Mouse (Mus musculus) spleen, embryonic (tissue): ENCODE results near the gene Filip1l.

Source experiments
- CTCF ChIA-PET: fragments of 350-600 bp; sonication (Branson Sonifier 250); formaldehyde crosslinking; loops from one replicate; lab custom pipeline; 2022; lab: Charles Lee

Filip1l gene

GRCm38 (mm10) chr16:57515636-57516035, 162.7 kb downstream of the Filip1l start:
- CTCF ChIA-PET = no interaction called here

DNA sequence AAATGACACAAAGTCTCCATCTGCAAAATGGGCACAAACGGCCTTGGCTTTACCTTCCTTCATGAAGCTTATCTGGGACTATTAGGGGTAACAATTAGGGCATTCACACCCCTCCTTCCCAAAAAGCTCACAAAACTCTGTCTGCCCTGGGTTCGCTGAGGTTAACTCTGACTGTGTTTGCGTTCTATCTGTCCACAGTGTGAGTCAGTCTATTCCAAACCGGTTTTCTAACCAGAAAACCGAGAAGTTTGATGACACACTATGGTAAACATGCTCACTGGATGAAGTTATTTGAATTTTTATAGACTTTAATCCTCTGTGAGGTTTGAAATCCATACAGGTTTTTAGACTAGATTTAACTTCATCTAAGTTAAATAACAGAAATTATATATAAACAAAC, 172.2 kb downstream of the Filip1l start:
- CTCF ChIA-PET = no interaction called here

DNA sequence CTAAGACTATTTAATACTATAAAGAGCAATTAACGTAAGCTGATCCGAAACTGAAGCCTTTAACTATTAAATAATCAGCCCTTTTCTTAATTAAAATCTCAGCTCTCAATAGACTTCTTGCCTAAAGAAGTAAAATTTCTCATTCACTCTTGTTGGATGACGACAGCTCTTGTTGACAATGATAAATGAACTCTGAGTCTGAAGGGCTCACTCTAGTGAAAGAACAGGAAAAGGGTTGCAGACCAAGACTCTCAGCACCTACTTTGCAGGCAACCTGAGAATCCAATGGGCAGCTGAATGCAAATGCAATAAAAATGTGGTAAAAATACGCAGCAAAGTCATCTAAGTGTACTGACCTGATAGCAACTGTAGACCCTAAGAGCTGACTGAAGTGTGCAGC, 172.6 kb downstream of the Filip1l start:
- CTCF ChIA-PET = no interaction called here

GRCm38 (mm10) chr16:57526893-57527292, 174.0 kb downstream of the Filip1l start:
- CTCF ChIA-PET = no interaction called here

GRCm38 (mm10) chr16:57528457-57528856, 175.6 kb downstream of the Filip1l start:
- CTCF ChIA-PET = no interaction called here

- CTCF ChIA-PET = no interaction called here
These were observed 177.7 kb downstream of the Filip1l start for GRCm38 (mm10) chr16:57530547-57530946.

DNA sequence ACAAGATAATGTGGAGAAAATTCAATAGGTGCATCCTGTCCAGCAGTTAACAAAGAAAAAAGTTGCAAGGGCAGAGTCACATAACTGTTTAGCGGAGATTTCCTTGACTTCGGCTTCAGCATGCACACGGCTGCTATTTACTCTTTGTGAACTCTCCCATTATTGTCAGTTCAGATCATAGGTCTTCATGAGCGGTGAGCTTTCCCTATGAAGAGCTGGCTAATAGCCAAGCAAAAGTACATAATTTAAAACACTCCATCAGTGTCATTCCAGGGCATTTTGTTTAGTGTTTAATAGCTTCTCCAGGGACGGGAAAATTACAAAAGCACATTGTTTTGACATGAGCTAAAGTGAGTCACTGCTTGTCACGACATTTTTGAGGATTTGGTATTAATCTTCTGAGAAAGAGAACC, 179.2 kb downstream of the Filip1l start:
- CTCF ChIA-PET = no interaction called here

- CTCF ChIA-PET = no interaction called here
These were observed 181.5 kb downstream of the Filip1l start for GRCm38 (mm10) chr16:57534365-57534764.

- CTCF ChIA-PET = no interaction called here
These were observed 181.9 kb downstream of the Filip1l start for GRCm38 (mm10) chr16:57534811-57535210.

- CTCF ChIA-PET = no interaction called here
These were observed 183.6 kb downstream of the Filip1l start for GRCm38 (mm10) chr16:57536511-57536910.

DNA sequence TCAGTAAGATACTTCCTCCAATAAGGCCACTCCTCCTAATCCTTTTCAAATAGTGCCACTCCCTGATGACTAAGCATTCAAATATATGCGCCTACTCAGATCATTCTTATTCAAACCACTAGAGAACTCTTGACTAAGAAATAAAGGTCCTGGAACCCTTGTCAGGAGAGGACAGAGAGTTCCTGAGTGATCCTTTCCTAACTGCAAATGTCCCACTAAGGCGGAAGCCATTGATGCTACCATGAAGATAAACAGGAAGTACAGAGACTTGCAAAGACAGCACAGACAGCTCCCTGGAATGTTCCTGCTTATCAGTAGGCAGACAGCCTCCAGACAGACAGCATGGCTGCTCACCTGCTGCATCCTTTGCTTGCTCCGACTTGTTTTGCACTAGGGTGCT, 190.3 kb downstream of the Filip1l start:
- CTCF ChIA-PET = interaction anchor here (0.6 kb wide), 1 partner anchor 140 kb away, joined by 3 read pairs; no protein-coding TSS in a partner anchor

DNA sequence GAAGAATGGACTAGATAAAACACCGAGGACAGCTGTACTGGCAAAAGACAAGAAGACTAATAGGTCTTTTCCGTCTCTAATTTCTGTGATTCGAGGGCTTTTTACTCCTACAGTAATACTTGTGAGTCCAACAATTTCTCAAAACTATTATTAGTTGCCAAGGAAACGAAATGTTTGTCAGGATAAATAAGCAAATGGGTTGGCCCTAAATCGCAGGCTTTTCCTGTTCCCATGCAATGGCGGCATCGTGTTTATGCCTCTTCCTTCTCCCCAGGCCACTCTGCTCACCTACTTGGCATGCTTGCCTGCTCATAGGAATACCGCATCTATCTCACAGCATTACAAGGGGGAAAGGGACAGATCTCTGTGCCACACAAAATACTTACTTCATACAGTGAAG, 191.5 kb downstream of the Filip1l start:
- CTCF ChIA-PET = no interaction called here

DNA sequence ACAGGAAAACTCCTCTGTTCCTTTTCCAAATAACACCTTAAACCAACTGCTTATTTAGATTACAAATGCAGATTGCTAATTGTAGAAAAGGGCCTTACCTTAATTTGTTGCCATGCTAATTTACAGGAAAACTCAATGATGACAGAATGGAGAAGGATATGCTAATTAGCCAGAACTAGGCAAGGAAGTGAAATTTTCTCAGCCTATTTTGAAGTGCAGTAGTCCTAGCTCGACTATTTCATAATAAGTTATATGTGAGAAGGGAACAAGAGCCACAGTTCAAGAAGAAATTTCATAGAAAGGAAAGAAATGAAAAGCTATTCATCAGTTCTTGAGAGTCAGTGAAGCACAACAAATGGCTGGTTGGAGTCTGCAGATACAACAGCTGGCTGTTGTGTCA, 193.5 kb downstream of the Filip1l start:
- CTCF ChIA-PET = interaction anchor here (1.7 kb wide), 1 partner anchor 76 kb away, joined by 5 read pairs; no protein-coding TSS in a partner anchor

GRCm38 (mm10) chr16:57548608-57549007, 195.7 kb downstream of the Filip1l start:
- CTCF ChIA-PET = interaction anchor here (0.6 kb wide), 1 partner anchor 79 kb away, joined by 3 read pairs; no protein-coding TSS in a partner anchor

- CTCF ChIA-PET = interaction anchor here (0.5 to 0.7 kb wide), 5 partner anchors 10 to 1545 kb away, joined by 3 to 5 read pairs (median 3); no protein-coding TSS in a partner anchor
These were observed 196.5 kb downstream of the Filip1l start for GRCm38 (mm10) chr16:57549061-57550037.

- CTCF ChIA-PET = interaction anchor here (0.6 kb wide), 2 partner anchors 11 to 27 kb away, joined by 3 to 5 read pairs; no protein-coding TSS in a partner anchor
These were observed 197.2 kb downstream of the Filip1l start for GRCm38 (mm10) chr16:57550088-57550487.

GRCm38 (mm10) chr16:57550817-57551216, 197.9 kb downstream of the Filip1l start:
- CTCF ChIA-PET = no interaction called here

- CTCF ChIA-PET = interaction anchor here (0.6 kb wide), 1 partner anchor 23 kb away, joined by 3 read pairs; no protein-coding TSS in a partner anchor
These were observed 198.7 kb downstream of the Filip1l start for GRCm38 (mm10) chr16:57551617-57552016.

- CTCF ChIA-PET = interaction anchor here (0.6 kb wide), 2 partner anchors 29 to 173 kb away, joined by 3 read pairs; no protein-coding TSS in a partner anchor
These were observed 199.8 kb downstream of the Filip1l start for GRCm38 (mm10) chr16:57552709-57553108.

GRCm38 (mm10) chr16:57553235-57553634, 200.3 kb downstream of the Filip1l start:
- CTCF ChIA-PET = interaction anchor here (0.6 kb wide), 1 partner anchor 28 kb away, joined by 3 read pairs; no protein-coding TSS in a partner anchor

DNA sequence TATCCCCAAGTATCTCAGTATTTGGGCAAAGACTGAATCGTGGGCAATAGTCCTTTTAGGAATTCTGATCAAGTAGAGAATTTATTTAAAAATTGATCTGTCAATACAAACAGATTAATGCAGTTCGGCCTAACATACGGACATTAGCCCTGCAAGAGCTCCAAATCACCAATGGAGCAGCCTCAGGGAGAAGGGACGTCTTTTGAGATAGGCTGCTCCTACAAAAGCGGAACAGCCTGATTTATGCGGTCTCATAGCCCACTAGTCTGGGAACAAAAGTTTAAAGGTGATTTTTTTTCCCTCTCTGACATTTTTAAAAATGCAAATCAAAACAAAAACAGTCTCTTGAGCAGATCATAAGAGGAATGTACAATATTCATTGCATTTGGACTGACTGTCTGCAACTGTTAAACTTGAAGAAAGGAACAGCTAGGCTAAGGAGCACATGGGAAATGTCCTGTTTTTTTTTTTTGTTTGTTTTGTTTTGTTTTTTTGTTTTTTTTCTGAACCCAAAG, 202.1 kb downstream of the Filip1l start:
- CTCF ChIA-PET = interaction anchor here (0.7 kb wide), 2 partner anchors 112 to 174 kb away, joined by 3 to 4 read pairs; no protein-coding TSS in a partner anchor

DNA sequence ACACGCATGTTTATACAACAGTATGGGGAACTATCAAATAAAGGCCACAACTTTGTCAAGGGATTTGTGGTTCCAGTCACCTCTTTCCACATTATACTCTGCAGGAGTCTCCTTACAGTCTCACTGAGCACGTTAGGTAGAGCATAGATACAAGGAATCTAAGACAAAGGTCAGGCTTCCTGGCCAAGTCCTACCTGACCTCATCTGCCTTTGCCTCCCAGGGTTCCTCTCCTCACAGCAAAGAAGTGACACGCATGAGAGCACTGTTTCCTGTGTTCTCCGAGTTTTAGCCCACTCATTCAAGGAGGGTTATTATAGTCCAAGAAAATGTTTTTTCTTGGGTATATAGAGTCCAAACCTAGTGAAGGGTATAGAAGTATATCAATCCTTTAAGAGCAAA, 202.8 kb downstream of the Filip1l start:
- CTCF ChIA-PET = no interaction called here
